Mouse (Mus musculus): Measurements from ENCODE around the gene Rdh16f2. TPM values are rescaled to one million over a fixed set of nuclear protein-coding genes. Genes with fewer than 3 reads are reported as not detected.
"Not testable (repeated sequence)": the region's sequence is repeated elsewhere in the genome, so short reads cannot be mapped to it uniquely, and the experiment has no call there.

Rdh16f2 gene
- polyA plus RNA-seq, 1 experiment from 2014 or later, result not detected

- DNase-seq (ENCODE audit: low spot score, missing footprints) (no peak), ATAC-seq (ENCODE audit: low FRiP score) (no peak)
- Histone ChIP-seq H3K9ac (ENCODE audit: low read length) (no peak within 1 kb of the TSS), H3K9me3 (ENCODE audit: control insufficient read depth, low read length) (no peaks in the 10 kb centered on the region), H3K27ac (ENCODE audit: low read depth, low read length) (no peak within 1 kb of the TSS), H3K4me1 (ENCODE audit: control insufficient read depth, insufficient read depth, low read length) (no peaks in the 10 kb centered on the region), H3K27me3 (ENCODE audit: control insufficient read depth, insufficient read depth, low read length) (no peaks in the 10 kb centered on the region), H3K4me3 (ENCODE audit: low read depth, low read length) (no peak within 1 kb of the TSS), H3K36me3 (ENCODE audit: control insufficient read depth, insufficient read depth, low read length) (no peaks in the 10 kb centered on the region), H3K4me2 (no peak within 1 kb of the TSS)
- WGBS, result 86% methylated on average over 2 of the region's 2 CpGs
These were observed 31.9 kb downstream of the Rdh16f2 start, which contains the start of gene Sdr9c7 for GRCm38 (mm10) chr10:127898218-127898617. TSS of gene Sdr9c7 (plus strand) at chr10:127898518.

- DNase-seq (ENCODE audit: low spot score, missing footprints) (no peak), ATAC-seq (ENCODE audit: low FRiP score) (no peak)
- Histone ChIP-seq H3K4me2 (no peak overlapping the region), H3K27me3 (ENCODE audit: control insufficient read depth, insufficient read depth, low read length) (no peaks in the 10 kb centered on the region), H3K36me3 (ENCODE audit: control insufficient read depth, insufficient read depth, low read length) (no peaks in the 10 kb centered on the region), H3K27ac (ENCODE audit: low read depth, low read length) (no peak overlapping the region), H3K9ac (ENCODE audit: low read length) (no peak overlapping the region), H3K4me1 (ENCODE audit: control insufficient read depth, insufficient read depth, low read length) (no peaks in the 10 kb centered on the region), H3K4me3 (ENCODE audit: low read depth, low read length) (no peak overlapping the region), H3K9me3 (ENCODE audit: control insufficient read depth, low read length) (no peaks in the 10 kb centered on the region)
- WGBS, result 77% methylated on average over 5 of the region's 5 CpGs
These were observed 33.5 kb downstream of the Rdh16f2 start for GRCm38 (mm10) chr10:127899783-127900182.

GRCm38 (mm10) chr10:127901751-127902150 lies 35.5 kb downstream of the Rdh16f2 start:
- Histone ChIP-seq H3K4me3 (ENCODE audit: low read depth, low read length) (no peak overlapping the region), H3K36me3 (ENCODE audit: control insufficient read depth, insufficient read depth, low read length) (no peaks in the 10 kb centered on the region), H3K4me1 (ENCODE audit: control insufficient read depth, insufficient read depth, low read length) (no peaks in the 10 kb centered on the region), H3K27ac (ENCODE audit: low read depth, low read length) (no peak overlapping the region), H3K9me3 (ENCODE audit: control insufficient read depth, low read length) (no peaks in the 10 kb centered on the region), H3K9ac (ENCODE audit: low read length) (no peak overlapping the region), H3K27me3 (ENCODE audit: control insufficient read depth, insufficient read depth, low read length) (no peaks in the 10 kb centered on the region), H3K4me2 (no peak overlapping the region)
- DNase-seq (ENCODE audit: low spot score, missing footprints) (no peak), ATAC-seq (ENCODE audit: low FRiP score) (no peak)
- 80% methylated on average over 4 of the region's 4 CpGs for WGBS

GRCm38 (mm10) chr10:127903116-127903515 lies 36.8 kb downstream of the Rdh16f2 start:
- Histone ChIP-seq H3K27ac (ENCODE audit: low read depth, low read length) (no peak overlapping the region), H3K4me2 (no peak overlapping the region), H3K9me3 (ENCODE audit: control insufficient read depth, low read length) (no peaks in the 10 kb centered on the region), H3K27me3 (ENCODE audit: control insufficient read depth, insufficient read depth, low read length) (no peaks in the 10 kb centered on the region), H3K9ac (ENCODE audit: low read length) (no peak overlapping the region), H3K4me3 (ENCODE audit: low read depth, low read length) (no peak overlapping the region), H3K4me1 (ENCODE audit: control insufficient read depth, insufficient read depth, low read length) (no peaks in the 10 kb centered on the region), H3K36me3 (ENCODE audit: control insufficient read depth, insufficient read depth, low read length) (no peaks in the 10 kb centered on the region)
- no peak for DNase-seq (ENCODE audit: low spot score, missing footprints)
- no peak for ATAC-seq (ENCODE audit: low FRiP score)
- WGBS, result 85% methylated on average over 1 of the region's 1 CpGs

GRCm38 (mm10) chr10:127904718-127905446 lies 38.6 kb downstream of the Rdh16f2 start:
- Histone ChIP-seq H3K9me3 (ENCODE audit: control insufficient read depth, low read length) (no peaks in the 10 kb centered on the region), H3K36me3 (ENCODE audit: control insufficient read depth, insufficient read depth, low read length) (no peaks in the 10 kb centered on the region), H3K4me3 (ENCODE audit: low read depth, low read length) (no peak overlapping the region), H3K27me3 (ENCODE audit: control insufficient read depth, insufficient read depth, low read length) (no peaks in the 10 kb centered on the region), H3K4me2 (no peak overlapping the region), H3K4me1 (ENCODE audit: control insufficient read depth, insufficient read depth, low read length) (no peaks in the 10 kb centered on the region), H3K9ac (ENCODE audit: low read length) (no peak overlapping the region), H3K27ac (ENCODE audit: low read depth, low read length) (no peak overlapping the region)
- DNase-seq (ENCODE audit: low spot score, missing footprints) (no peak), ATAC-seq (ENCODE audit: low FRiP score) (no peak)
- 84% methylated on average over 7 of the region's 7 CpGs for WGBS

- 66% methylated on average over 2 of the region's 2 CpGs for WGBS
- H3K9ac ChIP-seq (ENCODE audit: low read length), result no peak overlapping the region
- H3K4me2 ChIP-seq, result no peak overlapping the region
- no peaks in the 10 kb centered on the region for H3K36me3 ChIP-seq (ENCODE audit: control insufficient read depth, insufficient read depth, low read length)
- no peak overlapping the region for H3K4me3 ChIP-seq (ENCODE audit: low read depth, low read length)
- H3K27ac ChIP-seq (ENCODE audit: low read depth, low read length), result no peak overlapping the region
- no peaks in the 10 kb centered on the region for H3K9me3 ChIP-seq (ENCODE audit: control insufficient read depth, low read length)
- no peaks in the 10 kb centered on the region for H3K27me3 ChIP-seq (ENCODE audit: control insufficient read depth, insufficient read depth, low read length)
- H3K4me1 ChIP-seq (ENCODE audit: control insufficient read depth, insufficient read depth, low read length), result no peaks in the 10 kb centered on the region
- DNase-seq (ENCODE audit: low spot score, missing footprints) (no peak), ATAC-seq (ENCODE audit: low FRiP score) (no peak)
These were observed 39.9 kb downstream of the Rdh16f2 start for GRCm38 (mm10) chr10:127906138-127906537.

- no peaks in the 10 kb centered on the region for H3K4me1 ChIP-seq (ENCODE audit: control insufficient read depth, insufficient read depth, low read length)
- DNase-seq (ENCODE audit: low spot score, missing footprints), result no peak
- no peak overlapping the region for H3K27ac ChIP-seq (ENCODE audit: low read depth, low read length)
- H3K4me2 ChIP-seq, result no peak overlapping the region
- no peaks in the 10 kb centered on the region for H3K36me3 ChIP-seq (ENCODE audit: control insufficient read depth, insufficient read depth, low read length)
- H3K27me3 ChIP-seq (ENCODE audit: control insufficient read depth, insufficient read depth, low read length), result no peaks in the 10 kb centered on the region
- ATAC-seq (ENCODE audit: low FRiP score), result no peak
- H3K9me3 ChIP-seq (ENCODE audit: control insufficient read depth, low read length), result no peaks in the 10 kb centered on the region
- H3K4me3 ChIP-seq (ENCODE audit: low read depth, low read length), result no peak overlapping the region
- H3K9ac ChIP-seq (ENCODE audit: low read length), result no peak overlapping the region
These were observed 41.2 kb downstream of the Rdh16f2 start for GRCm38 (mm10) chr10:127907386-127907951.

GRCm38 (mm10) chr10:127915578-127915977 lies 49.3 kb downstream of the Rdh16f2 start:
- no peak for DNase-seq (ENCODE audit: low spot score, missing footprints)
- H3K9me3 ChIP-seq (ENCODE audit: control insufficient read depth, low read length), result no peaks in the 10 kb centered on the region
- no peak for ATAC-seq (ENCODE audit: low FRiP score)
- no peaks in the 10 kb centered on the region for H3K4me1 ChIP-seq (ENCODE audit: control insufficient read depth, insufficient read depth, low read length)
- no peak overlapping the region for H3K4me2 ChIP-seq
- H3K4me3 ChIP-seq (ENCODE audit: low read depth, low read length), result no peak overlapping the region
- WGBS, result 92% methylated on average over 1 of the region's 1 CpGs
- no peak overlapping the region for H3K9ac ChIP-seq (ENCODE audit: low read length)
- no peaks in the 10 kb centered on the region for H3K27me3 ChIP-seq (ENCODE audit: control insufficient read depth, insufficient read depth, low read length)
- H3K36me3 ChIP-seq (ENCODE audit: control insufficient read depth, insufficient read depth, low read length), result no peaks in the 10 kb centered on the region
- H3K27ac ChIP-seq (ENCODE audit: low read depth, low read length), result no peak overlapping the region

- H3K9ac ChIP-seq (ENCODE audit: low read length); H3K27me3 ChIP-seq (ENCODE audit: control insufficient read depth, insufficient read depth, low read length); H3K4me2 ChIP-seq; ATAC-seq (ENCODE audit: low FRiP score); H3K36me3 ChIP-seq (ENCODE audit: control insufficient read depth, insufficient read depth, low read length); H3K27ac ChIP-seq (ENCODE audit: low read depth, low read length); H3K4me3 ChIP-seq (ENCODE audit: low read depth, low read length); H3K4me1 ChIP-seq (ENCODE audit: control insufficient read depth, insufficient read depth, low read length); H3K9me3 ChIP-seq (ENCODE audit: control insufficient read depth, low read length): not testable (repeated sequence)
- 87% methylated on average over 3 of the region's 3 CpGs for WGBS
- DNase-seq (ENCODE audit: low spot score, missing footprints), result peak; percentile 35
These were observed 50.9 kb downstream of the Rdh16f2 start for GRCm38 (mm10) chr10:127917183-127917582.
